Mouse (Mus musculus) liver, embryonic 11.5 days (tissue): ENCODE measurements around the gene Zfp990. TPM values are rescaled to one million over a fixed set of nuclear protein-coding genes. Genes with fewer than 3 reads are reported as not detected.
A peak's percentile ranks its signal among the peaks of the same experiment; 100 is the strongest.
"Not testable (repeated sequence)": the region's sequence is repeated elsewhere in the genome, so short reads cannot be mapped to it uniquely, and the experiment has no call there.

Experiments
- ATAC-seq: fragments of 200-750 bp; cut with Nextera tagmentation; replicated peaks from 2 replicates; pipeline ENCODE4 v1.8.0; 2017; ENCODE audit warnings: moderate number of reproducible peaks, mild to moderate bottlenecking, moderate TSS enrichment, moderate library complexity; ENCODE audit not compliant: low FRiP score
- DNase-seq: peaks from one replicate; pipeline ENCODE4 v3.0.0-alpha.2; 2017; ENCODE audit warnings: low spot score
- H3K27ac ChIP-seq: fragments of 300-500 bp; sonication (generic); 2 replicates; pipeline ENCODE4 v1.5.1; 2014; ENCODE audit warnings: mild to moderate bottlenecking, low read depth, low read length, control low read depth
- H3K27me3 ChIP-seq: fragments of 300-500 bp; sonication (generic); replicated peaks from 2 replicates; pipeline ENCODE4 v1.6.1; 2014; ENCODE audit warnings: low read length, mixed read lengths; ENCODE audit not compliant: control insufficient read depth, insufficient read depth
- H3K36me3 ChIP-seq: fragments of 300-500 bp; sonication (generic); 2 replicates; pipeline ENCODE4 v1.6.1; 2014; ENCODE audit warnings: mild to moderate bottlenecking, low read length, moderate library complexity, mixed read lengths; ENCODE audit not compliant: control insufficient read depth, insufficient read depth
- H3K4me1 ChIP-seq: fragments of 300-500 bp; sonication (generic); replicated peaks from 2 replicates; pipeline ENCODE4 v1.6.1; 2014; ENCODE audit warnings: low read length, mixed read lengths; ENCODE audit not compliant: control insufficient read depth, insufficient read depth
- H3K4me2 ChIP-seq: fragments of 300-500 bp; sonication (generic); 2 replicates; pipeline ENCODE4 v1.6.1; 2014; ENCODE audit warnings: mild to moderate bottlenecking, control low read depth, moderate library complexity
- H3K4me3 ChIP-seq: fragments of 300-500 bp; sonication (generic); 2 replicates; pipeline ENCODE4 v1.5.1; 2014; ENCODE audit warnings: low read depth, low read length, control low read depth
- H3K9ac ChIP-seq: fragments of 300-500 bp; sonication (generic); 2 replicates; pipeline ENCODE4 v1.6.1; 2014; ENCODE audit warnings: low read depth, low read length, control low read depth
- H3K9me3 ChIP-seq: fragments of 300-500 bp; sonication (generic); 2 replicates; pipeline ENCODE4 v1.6.1; 2016; ENCODE audit warnings: low read length, inconsistent platforms, mixed read lengths; ENCODE audit not compliant: control insufficient read depth
- WGBS: fragments of 180-500 bp; shearing (Covaris S2); extraction: QIAGEN DNeasy Blood & Tissue Kit; methylation state at CpG from one replicate; pipeline ENCODE4 v1.1.7; 2014; 5-methylcytosine and 5-hydroxymethylcytosine counted together
- polyA plus RNA-seq: library from polyadenylated mRNA; unstranded; fragments of >200 nt; fragmentation: Nextera tagmentation; extraction: Ambion mirVana; gene quantifications from 2 replicates; pipeline ENCODE4 v1.2.1, GENCODE M21; 2014

The Zfp990 gene
- polyA plus RNA-seq, 1 experiment from 2014 or later, result 0.12 TPM

- Histone ChIP-seq H3K9me3 (peaks cover 3% of the 10 kb centered on the region; the same call in 1 of the 2 replicates), H3K27me3 (no peaks in the 10 kb centered on the region), H3K4me1 (no peaks in the 10 kb centered on the region), H3K36me3 (no peaks in the 10 kb centered on the region), H3K4me2 (no peak overlapping the region), H3K9ac (no peak overlapping the region), H3K4me3 (no peak overlapping the region), H3K27ac (no peak overlapping the region)
- 63% methylated on average over 3 of the region's 3 CpGs for WGBS
- ATAC-seq, result no peak
- no peak for DNase-seq
These were observed 53.7 kb downstream of the Zfp990 start for GRCm38 (mm10) chr4:145564111-145564821.

GRCm38 (mm10) chr4:145570461-145570860 is 59.9 kb downstream of the Zfp990 start:
- H3K4me2 ChIP-seq, H3K36me3 ChIP-seq, H3K9ac ChIP-seq, H3K4me3 ChIP-seq, H3K4me1 ChIP-seq, H3K27me3 ChIP-seq, ATAC-seq, H3K9me3 ChIP-seq, H3K27ac ChIP-seq, DNase-seq: not testable (repeated sequence)
- whole genome bisulfite sequencing, result 83% methylated on average over 6 of the region's 10 CpGs

- WGBS, result 86% methylated on average over 8 of the region's 8 CpGs
- not testable (repeated sequence) for ATAC-seq
These were observed 66.1 kb downstream of the Zfp990 start for GRCm38 (mm10) chr4:145576623-145577022.

GRCm38 (mm10) chr4:145580333-145580732 is 69.8 kb downstream of the Zfp990 start:
- H3K36me3 ChIP-seq, ATAC-seq, H3K27ac ChIP-seq, H3K27me3 ChIP-seq, H3K4me2 ChIP-seq, H3K9ac ChIP-seq, H3K9me3 ChIP-seq, H3K4me3 ChIP-seq, H3K4me1 ChIP-seq, DNase-seq: not testable (repeated sequence)
- 91% methylated on average over 1 of the region's 1 CpGs for WGBS

More at GRCm38 (mm10) chr4:145576623-145577022, 66.1 kb downstream of the Zfp990 start:
- not testable (repeated sequence) for H3K4me2 ChIP-seq, H3K4me1 ChIP-seq, H3K9ac ChIP-seq, H3K4me3 ChIP-seq, H3K36me3 ChIP-seq, H3K9me3 ChIP-seq, H3K27ac ChIP-seq, DNase-seq, H3K27me3 ChIP-seq

- Histone ChIP-seq H3K4me3 (peak within 1 kb of the TSS; percentile 45), H3K4me2 (peak within 1 kb of the TSS; percentile 56), H3K9ac (peak within 1 kb of the TSS; percentile 56)
- WGBS, result 9% methylated on average over 11 of the region's 11 CpGs
- H3K36me3 ChIP-seq, H3K9me3 ChIP-seq, H3K27me3 ChIP-seq, H3K27ac ChIP-seq, H3K4me1 ChIP-seq: not testable (repeated sequence)
- peak; percentile 51 for DNase-seq
- ATAC-seq, result peak; percentile 83
These were observed 74.5 kb downstream of the Zfp990 start, which contains the start of gene Gm13212 for GRCm38 (mm10) chr4:145585078-145585477. TSS of gene Gm13212 (plus strand) at chr4:145585166.

GRCm38 (mm10) chr4:145586046-145586445 is 75.5 kb downstream of the Zfp990 start:
- DNase-seq, H3K9ac ChIP-seq, H3K36me3 ChIP-seq, H3K9me3 ChIP-seq, H3K4me1 ChIP-seq, H3K27ac ChIP-seq, H3K27me3 ChIP-seq: not testable (repeated sequence)
- ATAC-seq, result peak; percentile 42
- H3K4me2 ChIP-seq, result peak overlapping the region; percentile 56
- peak overlapping the region; percentile 45; the same call in 1 of the 2 replicates for H3K4me3 ChIP-seq
- 73% methylated on average over 2 of the region's 2 CpGs for WGBS

Other genes with a start within 250 kb of the Zfp990 start
- gene Tnfrsf8, start 195.6 kb upstream of the Zfp990 start, polyA plus RNA-seq, result not detected in 2 replicates
- gene Gm13212, start 74.4 kb downstream of the Zfp990 start, polyA plus RNA-seq, result 5.0 and 5.9 TPM in 2 replicates
- not detected in 2 replicates for gene Zfp980, start 159.9 kb downstream of the Zfp990 start, polyA plus RNA-seq